Mouse (Mus musculus) B cell, adult 67 days (primary cell): ENCODE results near the gene Trip12. TPM values are rescaled to one million over a fixed set of nuclear protein-coding genes. Genes with fewer than 3 reads are reported as not detected.

Experiments
- total RNA-seq, 2 experiments: library from RNA; stranded (reverse); gene quantifications; 4 replicates each; pipeline ENCODE4 v1.2.4; 2023

The Trip12 gene
- 100 to 1,000 TPM; 331 to 340 TPM for total RNA-seq

GRCm38 (mm10) chr1:84840018-84840664, at the start of gene Trip12:
TSS of gene Trip12 (minus strand) at chr1:84840516.

GRCm38 (mm10) chr1:84839309-84840017, 853 bp downstream of the Trip12 start, which contains the start of gene Fbxo36:
TSS of gene Fbxo36 (plus strand) at chr1:84839841.

DNA sequence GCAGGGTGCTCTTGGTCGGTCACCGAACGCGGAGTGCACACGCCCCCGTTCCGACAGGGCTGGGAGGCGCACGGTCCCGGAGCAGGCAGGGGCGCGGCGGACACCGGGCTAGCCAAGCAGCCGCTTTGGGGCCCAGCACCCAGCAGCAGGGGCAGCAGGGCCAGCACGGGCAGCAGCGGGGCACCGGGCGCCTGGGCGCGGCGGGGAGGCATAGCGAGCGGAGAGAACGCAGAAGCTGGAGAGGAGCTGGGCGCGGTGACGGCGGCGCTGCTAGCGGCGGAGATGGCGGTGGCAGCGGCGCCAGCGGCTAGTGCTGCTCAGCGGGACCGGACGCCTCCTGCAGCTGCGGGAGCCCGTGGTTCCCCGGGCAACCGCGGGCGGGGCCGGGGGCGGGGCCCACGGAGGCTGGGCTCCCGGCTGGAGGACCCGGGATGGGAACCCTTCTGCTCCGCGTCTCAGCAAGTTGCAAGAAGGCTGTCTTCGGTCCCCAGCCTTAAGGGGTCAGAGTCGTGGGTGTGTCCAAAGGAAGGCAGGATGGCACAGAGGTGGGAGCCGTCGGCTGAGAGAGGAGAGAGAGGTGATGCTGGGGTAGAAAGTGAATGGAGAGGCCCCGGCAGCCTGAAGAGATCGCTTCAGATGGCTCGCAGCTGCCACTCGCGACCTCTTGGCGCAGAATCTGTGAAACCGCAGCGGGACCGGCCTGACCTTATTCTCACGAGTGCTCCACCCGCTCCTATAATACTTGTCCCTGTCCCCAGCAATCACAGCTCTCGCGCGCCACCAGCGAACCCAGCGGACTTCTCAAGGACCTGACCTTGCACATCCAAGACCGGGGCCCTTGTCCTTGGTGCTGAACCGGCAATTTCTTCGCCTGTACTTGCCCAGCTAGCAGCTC, 144.6 kb downstream of the Trip12 start, which contains the start of gene Dner:
Gene Dner, minus strand, starts transcription at position 705 of the 895 bp plus-strand sequence.

Other genes starting within 250 kb of the Trip12 start
- not detected for gene Dner, start 144.3 kb downstream of the Trip12 start, total RNA-seq
- gene Fbxo36, start 675 bp downstream of the Trip12 start, total RNA-seq = under 1 TPM; 0.46 to 0.68 TPM
- gene Slc16a14, start 94.6 kb upstream of the Trip12 start, total RNA-seq = not detected